Mouse (Mus musculus): ENCODE results near the gene Ccdc170. TPM values are rescaled to one million over a fixed set of nuclear protein-coding genes. Genes with fewer than 3 reads are reported as not detected.

The Ccdc170 gene
- polyA plus RNA-seq, 1 experiment from 2014 or later, result 0.34 TPM

- peaks cover 6% of the 10 kb centered on the region for H3K4me1 ChIP-seq (replicated peaks)
- H3K9me3 ChIP-seq, result no peaks in the 10 kb centered on the region
- no peaks in the 10 kb centered on the region for H3K36me3 ChIP-seq
- 76% methylated on average over 1 of the region's 1 CpGs for WGBS
- DNase-seq (ENCODE audit: low spot score), result no peak
- H3K27me3 ChIP-seq (ENCODE audit: insufficient read depth, poor library complexity, severe bottlenecking), result no peaks in the 10 kb centered on the region
- H3K27ac ChIP-seq, result no peak overlapping the region
- no peak overlapping the region for H3K4me3 ChIP-seq
These were observed 1.5 kb downstream of the Ccdc170 start for GRCm38 (mm10) chr10:4483848-4484247.

- Histone ChIP-seq H3K27me3 (ENCODE audit: insufficient read depth, poor library complexity, severe bottlenecking) (no peaks in the 10 kb centered on the region), H3K9me3 (no peaks in the 10 kb centered on the region), H3K36me3 (no peaks in the 10 kb centered on the region), H3K4me3 (no peak overlapping the region), H3K27ac (no peak overlapping the region), H3K4me1 (replicated peaks) (peaks cover 7% of the 10 kb centered on the region)
- WGBS, result 88% methylated on average over 9 of the region's 9 CpGs
- no peak for DNase-seq (ENCODE audit: low spot score)
These were observed 2.7 kb downstream of the Ccdc170 start for GRCm38 (mm10) chr10:4484986-4485385.

- Histone ChIP-seq H3K27ac (no peak overlapping the region), H3K4me3 (no peak overlapping the region), H3K9me3 (no peaks in the 10 kb centered on the region), H3K4me1 (replicated peaks) (peaks cover 7% of the 10 kb centered on the region; the same call in 1 of the 2 replicates), H3K36me3 (no peaks in the 10 kb centered on the region), H3K27me3 (ENCODE audit: insufficient read depth, poor library complexity, severe bottlenecking) (no peaks in the 10 kb centered on the region)
- WGBS, result 71% methylated on average over 5 of the region's 5 CpGs
- DNase-seq (ENCODE audit: low spot score), result no peak
These were observed 7.6 kb downstream of the Ccdc170 start for GRCm38 (mm10) chr10:4489865-4490264.

GRCm38 (mm10) chr10:4491281-4491680, 9.0 kb downstream of the Ccdc170 start:
- DNase-seq (ENCODE audit: low spot score), result no peak
- WGBS, result 50% methylated on average over 3 of the region's 3 CpGs
- peaks cover 7% of the 10 kb centered on the region; the same call in 1 of the 2 replicates for H3K4me1 ChIP-seq (replicated peaks)

GRCm38 (mm10) chr10:4492045-4492444, 9.7 kb downstream of the Ccdc170 start:
- H3K9me3 ChIP-seq, result no peaks in the 10 kb centered on the region
- no peaks in the 10 kb centered on the region for H3K27me3 ChIP-seq (ENCODE audit: insufficient read depth, poor library complexity, severe bottlenecking)
- 48% methylated on average over 1 of the region's 1 CpGs for WGBS
- H3K27ac ChIP-seq, result no peak overlapping the region
- no peaks in the 10 kb centered on the region for H3K36me3 ChIP-seq
- H3K4me3 ChIP-seq, result no peak overlapping the region
- peaks cover 7% of the 10 kb centered on the region; the same call in 1 of the 2 replicates for H3K4me1 ChIP-seq (replicated peaks)
- no peak for DNase-seq (ENCODE audit: low spot score)

More at GRCm38 (mm10) chr10:4491281-4491680, 9.0 kb downstream of the Ccdc170 start:
- Histone ChIP-seq H3K9me3 (no peaks in the 10 kb centered on the region), H3K4me3 (no peak overlapping the region), H3K27ac (no peak overlapping the region), H3K36me3 (no peaks in the 10 kb centered on the region), H3K27me3 (ENCODE audit: insufficient read depth, poor library complexity, severe bottlenecking) (no peaks in the 10 kb centered on the region)

- H3K4me1 ChIP-seq (replicated peaks), result peaks cover 7% of the 10 kb centered on the region; the same call in 1 of the 2 replicates
- no peaks in the 10 kb centered on the region for H3K27me3 ChIP-seq (ENCODE audit: insufficient read depth, poor library complexity, severe bottlenecking)
- H3K4me3 ChIP-seq, result no peak overlapping the region
- no peaks in the 10 kb centered on the region for H3K9me3 ChIP-seq
- H3K36me3 ChIP-seq, result no peaks in the 10 kb centered on the region
- no peak overlapping the region for H3K27ac ChIP-seq
- no peak for DNase-seq (ENCODE audit: low spot score)
- 12% methylated on average over 4 of the region's 4 CpGs for WGBS
These were observed 10.6 kb downstream of the Ccdc170 start for GRCm38 (mm10) chr10:4492909-4493308.

GRCm38 (mm10) chr10:4503251-4503650, 20.9 kb downstream of the Ccdc170 start:
- H3K36me3 ChIP-seq, result no peaks in the 10 kb centered on the region
- H3K4me1 ChIP-seq (replicated peaks), result no peaks in the 10 kb centered on the region
- H3K9me3 ChIP-seq, result no peaks in the 10 kb centered on the region
- H3K27ac ChIP-seq, result no peak overlapping the region
- 94% methylated on average over 8 of the region's 8 CpGs for WGBS
- no peak overlapping the region for H3K4me3 ChIP-seq
- no peaks in the 10 kb centered on the region for H3K27me3 ChIP-seq (ENCODE audit: insufficient read depth, poor library complexity, severe bottlenecking)
- no peak for DNase-seq (ENCODE audit: low spot score)

- Histone ChIP-seq H3K27ac (no peak overlapping the region), H3K36me3 (no peaks in the 10 kb centered on the region), H3K4me1 (replicated peaks) (no peaks in the 10 kb centered on the region), H3K4me3 (no peak overlapping the region), H3K27me3 (ENCODE audit: insufficient read depth, poor library complexity, severe bottlenecking) (no peaks in the 10 kb centered on the region), H3K9me3 (no peaks in the 10 kb centered on the region)
- 87% methylated on average over 9 of the region's 9 CpGs for WGBS
- no peak for DNase-seq (ENCODE audit: low spot score)
These were observed 30.4 kb downstream of the Ccdc170 start for GRCm38 (mm10) chr10:4512725-4513124.

GRCm38 (mm10) chr10:4517614-4518013, 35.3 kb downstream of the Ccdc170 start:
- H3K9me3 ChIP-seq, result peaks cover 4% of the 10 kb centered on the region; the same call in 1 of the 2 replicates
- H3K4me1 ChIP-seq (replicated peaks), result no peaks in the 10 kb centered on the region
- H3K36me3 ChIP-seq, result no peaks in the 10 kb centered on the region
- 91% methylated on average over 2 of the region's 2 CpGs for WGBS
- H3K27ac ChIP-seq, result no peak overlapping the region
- no peak overlapping the region for H3K4me3 ChIP-seq
- DNase-seq (ENCODE audit: low spot score), result no peak
- no peaks in the 10 kb centered on the region for H3K27me3 ChIP-seq (ENCODE audit: insufficient read depth, poor library complexity, severe bottlenecking)

- no peak for DNase-seq (ENCODE audit: low spot score)
- peaks cover 8% of the 10 kb centered on the region for H3K4me1 ChIP-seq (replicated peaks)
- WGBS, result 90% methylated on average over 3 of the region's 3 CpGs
- peaks cover 4% of the 10 kb centered on the region; the same call in 1 of the 2 replicates for H3K9me3 ChIP-seq
- H3K27ac ChIP-seq, result no peak overlapping the region
- H3K36me3 ChIP-seq, result no peaks in the 10 kb centered on the region
- no peak overlapping the region for H3K4me3 ChIP-seq
- H3K27me3 ChIP-seq (ENCODE audit: insufficient read depth, poor library complexity, severe bottlenecking), result no peaks in the 10 kb centered on the region
These were observed 37.3 kb downstream of the Ccdc170 start for GRCm38 (mm10) chr10:4519645-4520044.

- no peak overlapping the region for H3K27ac ChIP-seq
- no peak overlapping the region for H3K4me3 ChIP-seq
- WGBS, result 56% methylated on average over 6 of the region's 6 CpGs
- no peaks in the 10 kb centered on the region for H3K27me3 ChIP-seq (ENCODE audit: insufficient read depth, poor library complexity, severe bottlenecking)
- DNase-seq (ENCODE audit: low spot score), result no peak
- H3K4me1 ChIP-seq (replicated peaks), result peaks cover 8% of the 10 kb centered on the region
- no peaks in the 10 kb centered on the region for H3K36me3 ChIP-seq
- H3K9me3 ChIP-seq, result peaks cover 4% of the 10 kb centered on the region; the same call in 1 of the 2 replicates
These were observed 38.2 kb downstream of the Ccdc170 start for GRCm38 (mm10) chr10:4520394-4521102.

- Histone ChIP-seq H3K36me3 (no peaks in the 10 kb centered on the region), H3K9me3 (peaks cover 4% of the 10 kb centered on the region; the same call in 1 of the 2 replicates), H3K27me3 (ENCODE audit: insufficient read depth, poor library complexity, severe bottlenecking) (no peaks in the 10 kb centered on the region), H3K4me1 (replicated peaks) (peaks cover 8% of the 10 kb centered on the region), H3K27ac (no peak overlapping the region), H3K4me3 (no peak overlapping the region)
- 91% methylated on average over 3 of the region's 3 CpGs for WGBS
- DNase-seq (ENCODE audit: low spot score), result no peak
These were observed 39.8 kb downstream of the Ccdc170 start for GRCm38 (mm10) chr10:4522116-4522515.

- Histone ChIP-seq H3K36me3 (no peaks in the 10 kb centered on the region), H3K9me3 (peaks cover 4% of the 10 kb centered on the region; the same call in 1 of the 2 replicates), H3K27me3 (ENCODE audit: insufficient read depth, poor library complexity, severe bottlenecking) (no peaks in the 10 kb centered on the region), H3K4me3 (no peak overlapping the region), H3K4me1 (replicated peaks) (peaks cover 11% of the 10 kb centered on the region), H3K27ac (no peak overlapping the region)
- 54% methylated on average over 4 of the region's 4 CpGs for WGBS
- DNase-seq (ENCODE audit: low spot score), result no peak
These were observed 40.8 kb downstream of the Ccdc170 start for GRCm38 (mm10) chr10:4523078-4523477.

Measured in hindbrain, embryonic 10.5 days (tissue).